Mouse (Mus musculus) G1E (cell line): ENCODE measurements at regions not wholly inside any gene's neighbourhood (a gene's known extent, or its start where the extent isn't known, plus 50 kb on each side); places are given as distances from the start of the nearest gene placed in this dataset.

ENCODE experiments used
- ATAC-seq: 2 replicates; pipeline ENCODE4 v1.8.0; 2016; ENCODE audit warnings: mild to moderate bottlenecking; ENCODE audit not compliant: insufficient number of reproducible peaks, poor library complexity, low FRiP score, severe bottlenecking; ENCODE audit errors: extremely low read depth
- DNase-seq: peaks from one replicate; pipeline ENCODE4 v3.0.0; 2012; ENCODE audit warnings: low spot score
- H3K27me3 ChIP-seq: 2 replicates; pipeline ENCODE4 v1.6.1; 2012; ENCODE audit warnings: mild to moderate bottlenecking, low read length, inconsistent platforms; ENCODE audit not compliant: insufficient read depth
- H3K36me3 ChIP-seq: replicated peaks from 2 replicates; pipeline ENCODE3; 2012; ENCODE audit warnings: mild to moderate bottlenecking, inconsistent platforms
- H3K4me1 ChIP-seq: 2 replicates; pipeline ENCODE4 v1.6.1; 2012; ENCODE audit warnings: low read depth, low read length, inconsistent platforms, mixed read lengths; ENCODE audit not compliant: insufficient read depth
- H3K4me3 ChIP-seq: 2 replicates; pipeline ENCODE4 v1.5.1; 2012; ENCODE audit warnings: low read depth, mild to moderate bottlenecking, inconsistent platforms, low read length, moderate library complexity, mixed read lengths
- H3K9me3 ChIP-seq: replicated peaks from 2 replicates; pipeline ENCODE4 v1.6.1; 2012; ENCODE audit warnings: inconsistent platforms
- CTCF ChIP-seq: IDR thresholded peaks from 2 replicates; pipeline ENCODE4 v1.5.1; 2012; ENCODE audit warnings: low read depth, low read length, inconsistent platforms, mixed read lengths
- GATA1 ChIP-seq: IDR thresholded peaks from 2 replicates; pipeline ENCODE4 v1.6.1; 2012; ENCODE audit warnings: borderline replicate concordance, low read length, inconsistent platforms, mixed read lengths
- GATA2 ChIP-seq: IDR thresholded peaks from 2 replicates; pipeline ENCODE4 v1.6.1; 2012; ENCODE audit warnings: low read depth, low read length, inconsistent platforms, borderline replicate concordance
- POLR2AphosphoS5 ChIP-seq: IDR thresholded peaks from 2 replicates; pipeline ENCODE4 v1.6.1; 2012; ENCODE audit warnings: low read depth, low read length, inconsistent platforms; ENCODE audit not compliant: insufficient replicate concordance
- TAL1 ChIP-seq: conservative IDR thresholded peaks from 2 replicates; pipeline ENCODE4 v1.6.1; 2012; ENCODE audit warnings: low read depth, low read length, inconsistent platforms, mixed read lengths

DNA sequence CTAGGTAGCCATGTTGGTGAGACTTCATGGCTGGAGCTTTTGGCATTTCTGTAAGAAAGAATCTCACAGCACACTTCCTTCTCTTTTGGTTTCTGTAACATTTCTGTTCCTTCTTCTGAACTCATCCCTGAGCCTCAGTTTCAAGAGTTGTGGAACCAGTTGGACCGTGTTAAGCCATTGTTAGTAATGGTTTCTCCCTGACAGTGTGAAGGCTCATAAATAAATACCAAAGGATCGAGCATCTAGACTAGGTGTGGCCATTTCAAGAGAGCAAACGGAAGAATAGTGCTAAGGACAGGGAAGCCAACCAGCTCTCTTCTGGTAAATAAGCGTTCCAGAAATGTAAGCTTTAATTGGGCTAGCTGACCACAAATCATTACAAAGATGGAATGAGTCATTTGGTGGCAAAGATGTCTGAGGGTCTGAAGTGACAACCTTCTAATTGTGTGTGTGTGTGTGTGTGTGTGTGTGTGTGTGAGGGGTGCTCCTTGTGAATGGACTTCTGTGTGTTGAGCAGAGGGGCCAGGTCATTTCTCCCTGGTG is 71.7 kb upstream of the Cdkn2b start:
- DNase-seq = no peak
- no peak overlapping the region for H3K4me3 ChIP-seq
- peaks cover 21% of the 10 kb centered on the region for H3K9me3 ChIP-seq
- no peaks in the 10 kb centered on the region for H3K4me1 ChIP-seq
- H3K36me3 ChIP-seq = no peaks in the 10 kb centered on the region
- ATAC-seq = no peak
- H3K27me3 ChIP-seq = no peaks in the 10 kb centered on the region
- TF ChIP-seq POLR2AphosphoS5 (no peak), CTCF (no peak), GATA2 (no peak), GATA1 (no peak), TAL1 (no peak)

DNA sequence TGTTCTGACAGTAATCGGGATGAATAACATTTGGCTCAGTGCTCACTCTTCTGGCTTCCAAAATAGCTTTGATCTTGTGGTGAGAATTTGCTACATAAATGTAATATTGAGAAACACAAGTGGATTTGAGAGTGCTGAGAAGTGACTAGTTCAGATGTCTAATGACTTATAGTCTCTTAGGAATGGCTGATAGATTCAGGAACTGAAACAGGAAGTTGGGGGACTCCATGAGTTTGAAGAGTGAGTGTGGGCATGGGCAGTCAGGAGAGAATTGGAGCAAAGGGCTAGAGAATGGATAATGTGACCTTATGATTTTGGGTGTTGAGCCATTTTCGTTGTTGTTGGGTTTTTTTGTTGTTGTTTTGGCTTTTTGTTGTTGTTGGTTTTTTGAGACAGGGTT is 70.9 kb upstream of the Cdkn2b start:
- ATAC-seq (no peak), DNase-seq (no peak)
- no peak for TF ChIP-seq GATA1
- no peak for TF ChIP-seq GATA2
- no peak for TF ChIP-seq CTCF
- no peak for TF ChIP-seq TAL1
- no peak for TF ChIP-seq POLR2AphosphoS5
- Histone ChIP-seq H3K9me3 (peaks cover 20% of the 10 kb centered on the region), H3K36me3 (no peaks in the 10 kb centered on the region), H3K4me1 (no peaks in the 10 kb centered on the region), H3K4me3 (no peak overlapping the region), H3K27me3 (no peaks in the 10 kb centered on the region)

DNA sequence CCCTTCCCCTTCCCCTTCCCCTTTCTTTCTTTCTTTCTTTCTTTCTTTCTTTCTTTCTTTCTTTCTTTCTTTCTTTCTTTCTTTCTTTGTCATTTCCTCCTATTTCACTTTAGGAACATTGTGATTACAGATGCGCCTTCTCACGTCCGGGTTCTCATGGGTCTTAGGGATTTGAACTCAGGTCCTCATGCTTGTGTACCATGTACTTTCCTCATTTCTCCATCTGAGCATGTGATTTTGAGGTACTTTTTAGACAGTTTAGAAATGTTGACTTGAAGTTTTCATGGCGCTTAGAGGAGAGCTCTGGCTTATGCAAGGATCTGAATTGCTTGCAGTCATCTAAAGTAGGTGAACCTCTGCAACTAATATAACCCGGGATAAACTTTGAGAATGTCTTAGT is 70.2 kb upstream of the Cdkn2b start:
- no peak overlapping the region for H3K4me3 ChIP-seq
- TF ChIP-seq POLR2AphosphoS5 (no peak), GATA1 (no peak), CTCF (no peak), GATA2 (no peak), TAL1 (no peak)
- no peaks in the 10 kb centered on the region for H3K4me1 ChIP-seq
- H3K9me3 ChIP-seq = peaks cover 24% of the 10 kb centered on the region
- no peaks in the 10 kb centered on the region for H3K27me3 ChIP-seq
- no peak for ATAC-seq
- no peaks in the 10 kb centered on the region for H3K36me3 ChIP-seq
- DNase-seq = no peak

DNA sequence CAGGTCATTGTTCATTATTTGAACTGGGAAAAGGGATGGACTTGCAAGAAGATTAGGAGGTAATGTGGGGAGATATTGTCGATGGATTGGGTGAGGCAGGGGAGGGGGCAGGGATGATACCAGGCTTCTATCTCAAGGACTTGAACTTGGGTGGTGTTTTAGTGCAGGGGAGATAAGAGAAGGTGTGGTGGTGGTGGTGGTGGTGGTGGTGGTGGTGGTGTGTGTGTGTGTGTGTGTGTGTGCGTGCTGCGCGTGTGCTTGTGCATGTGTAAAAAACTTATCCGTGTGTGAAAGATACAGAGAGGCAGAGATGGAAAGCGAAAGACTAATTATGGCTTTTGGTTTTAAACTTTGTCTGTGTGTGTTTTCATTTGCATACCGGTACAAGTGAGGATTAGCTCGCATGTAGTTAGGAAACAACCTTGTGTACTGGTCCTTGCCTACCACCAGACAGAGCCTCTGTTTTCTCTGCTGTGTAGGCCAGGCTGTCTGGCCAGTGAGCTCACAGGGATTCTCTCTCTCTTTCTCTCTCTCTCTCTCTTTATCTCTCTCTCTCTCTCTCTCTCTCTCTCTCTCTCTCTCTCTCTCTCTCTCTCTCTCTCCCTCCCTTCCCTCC is 69.6 kb upstream of the Cdkn2b start:
- H3K4me1 ChIP-seq = no peaks in the 10 kb centered on the region
- ATAC-seq = no peak
- no peak for DNase-seq
- TF ChIP-seq POLR2AphosphoS5 (no peak), GATA2 (no peak), GATA1 (no peak), CTCF (no peak), TAL1 (no peak)
- H3K4me3 ChIP-seq = no peak overlapping the region
- H3K9me3 ChIP-seq = peaks cover 24% of the 10 kb centered on the region
- no peaks in the 10 kb centered on the region for H3K36me3 ChIP-seq
- H3K27me3 ChIP-seq = no peaks in the 10 kb centered on the region

DNA sequence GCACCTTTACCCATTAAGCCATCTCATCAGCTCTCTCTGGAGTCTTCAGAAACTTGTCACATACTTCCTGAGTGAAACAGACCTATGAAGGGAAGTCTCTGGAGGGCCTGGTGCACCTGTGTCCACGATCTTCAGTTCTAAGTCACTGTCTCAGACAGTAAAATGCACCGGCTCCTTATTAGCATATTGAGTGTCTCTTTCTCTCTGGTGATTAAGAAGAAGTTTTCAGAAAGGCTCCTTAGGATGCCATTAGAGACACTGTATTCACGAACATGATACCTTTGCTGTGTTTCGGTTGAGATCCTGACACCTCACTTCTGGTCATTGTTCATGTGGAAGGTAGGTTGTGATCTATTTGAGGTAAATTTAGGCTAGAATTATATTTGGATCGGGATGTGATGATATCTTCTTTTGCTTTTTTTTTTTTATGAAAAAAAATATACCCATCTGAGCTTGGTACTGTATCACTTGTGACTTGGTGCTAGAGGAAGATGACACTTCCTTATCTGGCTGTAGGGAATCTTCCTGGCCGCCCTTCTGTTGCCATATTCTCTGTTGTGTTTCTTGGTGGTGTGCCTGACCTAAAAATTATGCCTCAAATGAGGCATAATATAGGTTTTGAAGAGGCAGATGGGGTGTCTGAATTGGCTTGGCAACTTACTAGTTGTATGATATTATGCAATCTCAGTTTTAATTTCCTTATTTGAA is 68.9 kb upstream of the Cdkn2b start:
- Histone ChIP-seq H3K4me3 (no peak overlapping the region), H3K4me1 (no peaks in the 10 kb centered on the region), H3K9me3 (peaks cover 24% of the 10 kb centered on the region), H3K36me3 (no peaks in the 10 kb centered on the region), H3K27me3 (no peaks in the 10 kb centered on the region)
- no peak for ATAC-seq
- TF ChIP-seq POLR2AphosphoS5 (no peak), GATA1 (no peak), TAL1 (no peak), CTCF (no peak), GATA2 (no peak)
- DNase-seq = no peak

DNA sequence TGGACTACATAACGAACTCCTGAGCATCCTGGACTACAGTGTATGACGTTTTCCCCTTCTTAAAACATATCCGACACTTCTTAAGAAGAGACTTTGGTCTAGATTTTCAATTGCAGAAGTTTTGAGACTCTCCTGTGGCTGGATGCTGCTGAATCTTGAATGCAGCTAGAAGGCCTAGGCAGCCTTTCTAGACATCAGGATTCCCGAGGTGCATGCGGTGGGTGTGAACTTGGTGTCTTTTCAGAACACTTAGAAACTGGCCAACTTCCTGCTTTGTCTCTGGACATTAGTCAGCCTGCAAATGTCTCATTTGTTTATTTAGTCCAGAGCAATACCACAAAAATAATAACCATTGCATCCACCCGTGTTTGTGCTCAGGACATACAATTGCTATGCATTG is 61.8 kb upstream of the Cdkn2b start:
- peaks cover 21% of the 10 kb centered on the region for H3K9me3 ChIP-seq
- TF ChIP-seq CTCF (no peak), GATA2 (no peak), GATA1 (no peak), TAL1 (no peak), POLR2AphosphoS5 (no peak)
- no peaks in the 10 kb centered on the region for H3K4me1 ChIP-seq
- H3K4me3 ChIP-seq = no peak overlapping the region
- no peaks in the 10 kb centered on the region for H3K36me3 ChIP-seq
- no peaks in the 10 kb centered on the region for H3K27me3 ChIP-seq
- DNase-seq (no peak), ATAC-seq (no peak)
